ENCODE assay signal across 27 mouse cellular contexts in the genomic region with DNA sequence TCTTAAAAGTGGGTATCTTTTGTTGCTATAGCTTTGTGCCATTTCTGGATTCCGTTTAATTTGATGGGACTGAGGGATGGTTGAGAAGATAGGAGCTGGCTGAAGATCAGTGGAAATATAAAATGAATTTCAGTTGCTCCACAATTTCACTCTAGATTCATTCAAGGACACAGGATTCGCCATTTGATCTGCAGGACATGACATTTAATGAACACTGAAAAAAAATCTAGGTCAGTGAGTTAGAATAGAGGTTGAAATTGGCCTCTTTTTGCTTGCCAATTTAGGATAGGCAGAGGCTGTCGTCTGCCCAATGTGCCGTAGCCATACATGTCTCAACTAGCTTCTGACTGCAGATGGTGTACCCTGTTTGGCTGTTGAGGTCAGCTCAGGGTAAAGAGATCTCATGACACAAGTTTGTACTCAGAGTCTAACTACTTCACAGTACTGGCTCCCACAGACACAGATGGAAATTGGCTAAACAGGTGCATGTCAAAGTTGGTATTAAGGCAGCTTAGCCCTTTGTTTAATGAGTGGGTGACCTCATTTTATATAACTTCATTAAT.
A peak's percentile ranks its signal among the peaks of the same experiment; 100 is the strongest.
DNase-seq lines count a peak whose midpoint lies in the region; ATAC-seq and TF ChIP-seq lines count a peak whose summit lies in the region.
"Had no signal": no experiment of that assay in that cellular context is flagged by ENCODE, and none has a peak within 500 bp of the region (broad histone marks: within the 10 kb centered on the region; RNA-seq: fewer than 3 reads in every experiment).

No protein-coding gene starts in this region.

- no peak overlapping the region for H3K4me3 ChIP-seq in hindbrain, postnatal 0 days (ENCODE audit: low read length)
- H3K4me3 ChIP-seq in hindbrain, embryonic 11.5 days (ENCODE audit: low read depth, low read length), result no peak overlapping the region
- H3K4me3 ChIP-seq: hindbrain, embryonic 13.5 days; kidney, embryonic 15.5 days; limb, embryonic 15.5 days; liver, embryonic 13.5 days; megakaryocyte, embryonic 14.5 days; midbrain, embryonic 13.5 days; neural tube, embryonic 13.5 days had no signal

- no peak overlapping the region for H3K9ac ChIP-seq in hindbrain, postnatal 0 days (replicated peaks; ENCODE audit: low read length)
- no peak overlapping the region for H3K9ac ChIP-seq in hindbrain, embryonic 11.5 days (ENCODE audit: low read depth, low read length)
- H3K9ac ChIP-seq: hindbrain, embryonic 13.5 days; kidney, embryonic 15.5 days; limb, embryonic 15.5 days; liver, embryonic 13.5 days; midbrain, embryonic 13.5 days; neural tube, embryonic 13.5 days had no signal

- H3K9me3 ChIP-seq in hindbrain, postnatal 0 days (ENCODE audit: low read length), result no peaks in the 10 kb centered on the region
- no peaks in the 10 kb centered on the region for H3K9me3 ChIP-seq in hindbrain, embryonic 11.5 days (ENCODE audit: control insufficient read depth, low read length)
- H3K9me3 ChIP-seq: hindbrain, embryonic 13.5 days; kidney, embryonic 15.5 days; limb, embryonic 15.5 days; liver, embryonic 13.5 days; midbrain, embryonic 13.5 days; neural tube, embryonic 13.5 days had no signal

- no peak for TF ChIP-seq CTCF in hindbrain, postnatal 0 days (IDR thresholded peaks at IDR 0.05; ENCODE audit: low read depth)

- H3K4me1 ChIP-seq in hindbrain, postnatal 0 days (ENCODE audit: insufficient read depth, low read length), result no peaks in the 10 kb centered on the region
- H3K4me1 ChIP-seq in hindbrain, embryonic 11.5 days (replicated peaks; ENCODE audit: control insufficient read depth, insufficient read depth, low read length), result no peaks in the 10 kb centered on the region
- H3K4me1 ChIP-seq: kidney, embryonic 15.5 days; liver, embryonic 13.5 days; megakaryocyte, embryonic 14.5 days; midbrain, embryonic 13.5 days had no signal

- peak; percentile 6 for DNase-seq in cerebellum, adult 9-11 months
- no peak for DNase-seq in cerebellum, postnatal 25 days
- peak; percentile 14 for DNase-seq in hindbrain, postnatal 0 days (ENCODE audit: low spot score)
- no peak for DNase-seq in hindbrain, embryonic 11.5 days (ENCODE audit: low spot score)
- DNase-seq in fat pad, adult 2 months (ENCODE audit: extremely low read depth, low read depth, low spot score), result peak; percentile 39
- DNase-seq in skeletal muscle tissue, adult 2 months (ENCODE audit: low read depth, low spot score), result peak; percentile 25
- DNase-seq in left cerebral cortex, postnatal 25 days (ENCODE audit: low spot score in 2 of 2), result no peak
- DNase-seq: cerebellum, adult 8-10 months; heart, adult 18-20 months; kidney, adult 18-20 months; kidney, postnatal 25 days; liver, embryonic 13.5 days; lung, adult 18-20 months; spleen, adult 18-20 months; thymus, adult 18-20 months; thymus, postnatal 36 days had no signal

- no peaks in the 10 kb centered on the region for H3K36me3 ChIP-seq in hindbrain, postnatal 0 days (ENCODE audit: insufficient read depth, low read length)
- no peaks in the 10 kb centered on the region for H3K36me3 ChIP-seq in hindbrain, embryonic 11.5 days (ENCODE audit: control insufficient read depth, insufficient read depth, low read length)
- H3K36me3 ChIP-seq: hindbrain, embryonic 13.5 days; kidney, embryonic 15.5 days; limb, embryonic 15.5 days; liver, embryonic 13.5 days; midbrain, embryonic 13.5 days; neural tube, embryonic 13.5 days had no signal

- no peak overlapping the region for H3K4me2 ChIP-seq in hindbrain, postnatal 0 days (ENCODE audit: low read depth, low read length)
- no peak overlapping the region for H3K4me2 ChIP-seq in hindbrain, embryonic 11.5 days (replicated peaks; ENCODE audit: low read depth, low read length)
- H3K4me2 ChIP-seq: heart, embryonic 11.5 days; hindbrain, embryonic 13.5 days; kidney, embryonic 15.5 days; limb, embryonic 15.5 days; liver, embryonic 13.5 days; midbrain, embryonic 13.5 days; neural tube, embryonic 13.5 days had no signal

- no peak for ATAC-seq in hindbrain, postnatal 0 days
- ATAC-seq in hindbrain, embryonic 11.5 days (ENCODE audit: low FRiP score), result no peak
- ATAC-seq: CD4-positive, CD25-positive, alpha-beta regulatory T cell, adult 4 months; forebrain, embryonic 14.5 days; lung, postnatal 0 days had no signal

- WGBS in hindbrain, postnatal 0 days, result 64% methylated on average over 4 of the region's 4 CpGs
- 85% methylated on average over 4 of the region's 4 CpGs for WGBS in hindbrain, embryonic 11.5 days

- intact Hi-C loops in left cerebral cortex, postnatal 25 days (cut with DNase I), result no loop called here

- H3K27me3 ChIP-seq in hindbrain, postnatal 0 days (ENCODE audit: insufficient read depth, low read length), result no peaks in the 10 kb centered on the region
- H3K27me3 ChIP-seq in hindbrain, embryonic 11.5 days (ENCODE audit: control insufficient read depth, insufficient read depth, low read length), result no peaks in the 10 kb centered on the region
- H3K27me3 ChIP-seq: hindbrain, embryonic 13.5 days; limb, embryonic 15.5 days; liver, embryonic 13.5 days; megakaryocyte, embryonic 14.5 days; neural tube, embryonic 13.5 days had no signal

- H3K27ac ChIP-seq in hindbrain, postnatal 0 days, result no peak overlapping the region
- no peak overlapping the region for H3K27ac ChIP-seq in hindbrain, embryonic 11.5 days (ENCODE audit: low read depth, low read length)
- H3K27ac ChIP-seq: hindbrain, embryonic 13.5 days; kidney, embryonic 15.5 days; limb, embryonic 15.5 days; liver, embryonic 13.5 days; midbrain, embryonic 13.5 days; neural tube, embryonic 13.5 days; stomach, postnatal 0 days had no signal

Comparison
In these comparisons a context has a peak if more than half of its experiments do, and no peak if none do; other contexts are left out.
1. DNase-seq: peak in cerebellum, adult 9-11 months (single experiment), hindbrain, postnatal 0 days (single experiment), fat pad, adult 2 months (single experiment) and skeletal muscle tissue, adult 2 months (single experiment); none in cerebellum, postnatal 25 days (0 of 2), hindbrain, embryonic 11.5 days (single experiment) and left cerebral cortex, postnatal 25 days (0 of 2).